Mouse (Mus musculus): ENCODE measurements around the gene Pigv.

Gene Pigv

GRCm38 (mm10) chr4:133671881-133672844 lies at the start of gene Pigv:
Pigv (minus strand) TSS chr4:133672647.
- peak; percentile 96 for DNase-seq

- no peak for DNase-seq
Measured at GRCm38 (mm10) chr4:133719791-133720190, 47.3 kb upstream of the Pigv start.

- no peak for DNase-seq
Measured at GRCm38 (mm10) chr4:133712755-133713154, 40.3 kb upstream of the Pigv start.

- no peak for DNase-seq
Measured at GRCm38 (mm10) chr4:133711307-133712076, 39.0 kb upstream of the Pigv start.

GRCm38 (mm10) chr4:133709395-133709794 lies 36.9 kb upstream of the Pigv start:
- DNase-seq = no peak

DNA sequence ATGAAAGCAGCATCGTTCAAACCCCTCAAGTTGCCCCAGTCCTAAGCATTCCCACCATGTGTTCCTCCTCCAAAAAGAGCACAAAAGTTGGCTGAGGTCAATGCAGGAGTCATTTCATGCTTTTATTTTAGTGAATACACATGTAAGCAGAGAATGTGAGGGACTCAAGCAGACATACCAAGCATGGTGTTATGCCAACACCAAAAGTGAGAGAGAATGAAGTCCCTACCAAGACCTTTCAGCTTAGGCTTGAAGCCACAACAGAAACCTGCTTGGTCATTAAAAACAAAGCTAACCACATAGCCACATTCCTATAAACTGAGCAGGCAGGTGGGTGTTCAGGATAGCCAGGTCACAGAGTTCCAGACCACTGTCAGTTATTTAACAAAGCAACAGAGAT lies 35.0 kb upstream of the Pigv start:
- no peak for DNase-seq

DNA sequence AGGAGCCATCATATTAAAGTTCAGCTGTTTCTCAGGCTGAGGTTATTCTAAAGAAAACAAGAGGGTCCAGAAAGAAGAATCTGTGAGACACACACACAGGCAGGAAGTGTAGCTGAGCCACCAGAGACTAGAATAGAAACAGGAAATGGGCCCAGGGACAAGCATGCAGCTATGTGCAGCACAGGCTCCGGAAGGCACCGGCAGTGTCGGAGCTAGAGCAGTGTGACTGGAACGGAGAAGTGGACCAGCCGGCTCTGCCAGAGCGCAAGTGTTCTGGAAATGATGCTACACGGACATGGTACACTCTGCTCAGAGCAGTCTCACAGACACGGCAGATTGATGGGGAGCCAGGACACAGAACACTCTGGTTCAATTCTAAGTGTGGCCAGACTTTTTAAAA lies 34.5 kb upstream of the Pigv start:
- DNase-seq = peak; percentile 82

- no peak for DNase-seq
Measured at GRCm38 (mm10) chr4:133705062-133705461, 32.6 kb upstream of the Pigv start.

DNA sequence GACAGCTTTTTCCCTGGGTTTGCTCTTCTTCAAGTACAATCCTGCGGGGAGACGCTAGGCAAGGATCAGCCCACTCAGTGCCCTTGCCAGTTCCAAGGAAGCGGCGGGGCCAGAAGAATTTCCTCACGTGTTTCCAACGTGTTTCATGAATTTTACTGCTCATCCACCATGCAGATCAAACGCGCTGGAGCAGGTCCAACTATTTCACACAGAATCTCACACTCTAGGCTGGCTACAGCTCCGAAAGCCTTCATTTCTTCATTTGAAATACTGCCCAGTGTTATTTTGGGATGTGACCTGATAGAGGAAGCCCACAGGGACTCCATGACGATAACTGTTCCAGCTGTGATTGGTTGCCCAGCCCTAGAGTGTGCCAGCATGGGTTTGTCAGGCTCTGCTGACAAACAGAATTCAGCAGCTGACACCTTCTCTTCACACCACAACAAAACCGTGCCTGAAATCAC lies 28.5 kb upstream of the Pigv start:
- no peak for DNase-seq

DNA sequence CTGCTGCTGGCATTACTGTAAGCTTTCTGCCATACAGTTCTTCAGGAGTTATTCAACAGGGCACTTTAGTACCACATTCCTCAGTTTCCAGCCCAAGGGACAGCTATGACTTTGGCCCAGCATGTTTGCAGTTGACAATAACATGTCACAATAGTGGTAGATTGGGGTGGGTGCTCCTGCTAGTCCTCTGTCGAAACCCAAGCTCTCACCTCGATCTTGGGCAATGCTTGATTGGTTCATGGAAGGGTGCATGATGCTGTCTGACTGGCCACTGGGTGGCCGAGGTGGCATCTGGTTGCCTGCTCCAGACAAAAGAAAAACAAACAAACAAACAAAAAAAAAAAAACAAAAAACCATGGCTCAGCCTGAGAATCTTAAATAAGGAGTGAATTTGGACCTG lies 22.9 kb upstream of the Pigv start:
- no peak for DNase-seq

DNA sequence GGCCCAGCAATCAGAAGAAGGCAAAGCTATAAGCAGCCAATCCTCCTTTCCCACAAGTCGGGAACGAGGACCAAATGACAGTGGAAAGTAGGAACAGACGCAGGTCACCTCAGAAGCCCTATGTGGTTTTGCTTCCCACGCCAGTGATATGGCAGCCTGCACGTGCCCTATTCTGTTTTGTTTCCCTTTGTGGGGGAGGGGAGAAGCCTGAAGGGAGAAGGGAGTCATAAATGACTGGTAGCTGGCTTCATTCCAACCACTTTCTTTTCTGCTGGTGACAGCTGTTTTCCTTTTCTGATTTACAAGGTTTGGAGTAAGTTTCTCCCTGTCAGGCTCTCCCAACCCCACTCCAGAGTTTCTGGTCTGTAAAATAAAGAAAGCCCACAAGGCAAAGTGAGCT lies 17.8 kb upstream of the Pigv start:
- DNase-seq = no peak

DNA sequence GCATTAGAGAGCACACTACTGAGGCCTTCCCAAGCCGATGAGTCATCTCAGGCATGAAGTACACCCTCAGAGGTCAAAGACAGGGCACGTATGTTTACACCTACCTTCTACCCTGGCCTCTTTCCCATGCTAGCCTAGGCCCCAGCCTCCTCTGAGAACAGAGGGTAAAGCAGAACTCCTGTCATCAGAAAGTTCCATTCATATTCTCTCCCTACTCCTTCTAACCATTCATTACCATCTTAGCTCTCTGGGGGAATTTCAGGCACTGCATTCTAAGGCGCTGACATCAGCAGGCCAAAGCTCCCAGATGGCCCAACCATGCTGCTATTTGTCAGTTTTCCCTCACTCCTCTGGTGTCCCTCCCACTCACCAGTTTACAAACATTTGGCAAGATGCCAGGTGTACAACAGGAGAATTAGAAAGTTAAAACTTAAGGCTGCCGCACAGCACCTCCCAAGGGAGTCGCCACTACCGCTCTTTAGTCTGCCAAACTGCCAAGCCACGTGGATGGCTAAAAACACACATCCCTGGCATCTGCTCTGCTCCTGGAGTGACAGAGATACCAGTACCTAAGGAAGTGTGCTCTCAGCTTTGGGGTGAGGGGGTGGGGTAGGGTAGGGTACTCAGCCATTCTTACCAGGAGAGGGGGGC lies 16.1 kb upstream of the Pigv start:
- no peak for DNase-seq

- no peak for DNase-seq
Measured at GRCm38 (mm10) chr4:133687126-133687525, 14.7 kb upstream of the Pigv start.

GRCm38 (mm10) chr4:133686512-133686911 lies 14.1 kb upstream of the Pigv start:
- no peak for DNase-seq

- DNase-seq = no peak
Measured at GRCm38 (mm10) chr4:133680206-133680786, 7.8 kb upstream of the Pigv start.

DNA sequence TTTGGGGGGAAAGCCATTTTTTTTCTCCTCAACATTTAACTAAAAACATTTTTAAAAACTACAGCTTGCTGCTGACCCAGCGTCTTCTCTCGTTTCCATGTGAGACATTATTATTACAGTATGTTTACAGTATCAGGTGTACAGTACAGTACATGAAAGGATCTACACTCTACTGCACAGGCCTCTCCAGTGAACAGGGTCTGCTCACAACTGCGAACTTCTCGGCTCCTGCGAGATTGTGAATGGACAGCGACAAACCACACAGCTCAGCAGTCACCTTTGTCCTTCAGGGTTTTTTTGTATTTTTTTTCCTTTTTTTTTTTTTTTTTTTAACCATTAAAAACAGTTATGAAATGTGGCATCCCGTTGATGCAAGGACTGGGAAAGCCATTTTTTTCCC lies 7.2 kb upstream of the Pigv start:
- no peak for DNase-seq

DNA sequence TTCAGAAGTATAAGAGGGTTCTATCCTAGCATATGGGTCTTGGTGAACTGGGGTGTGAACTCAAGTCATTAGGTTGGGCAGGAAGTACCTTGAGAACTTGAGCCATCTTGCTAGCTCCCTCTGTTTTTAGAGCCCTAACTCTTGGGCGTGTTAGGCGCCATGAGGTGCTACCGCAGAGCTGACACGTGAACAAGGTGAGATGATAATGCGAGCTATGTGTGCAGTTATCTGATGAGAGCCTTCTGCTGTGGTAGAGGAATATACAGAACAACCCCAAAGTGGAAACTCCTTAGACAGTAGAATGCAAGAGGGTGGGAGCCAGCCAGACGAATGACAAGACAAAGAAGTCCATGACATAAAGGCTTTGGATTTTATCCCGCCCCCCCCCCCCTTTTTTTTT lies 4.8 kb upstream of the Pigv start:
- DNase-seq = no peak

DNA sequence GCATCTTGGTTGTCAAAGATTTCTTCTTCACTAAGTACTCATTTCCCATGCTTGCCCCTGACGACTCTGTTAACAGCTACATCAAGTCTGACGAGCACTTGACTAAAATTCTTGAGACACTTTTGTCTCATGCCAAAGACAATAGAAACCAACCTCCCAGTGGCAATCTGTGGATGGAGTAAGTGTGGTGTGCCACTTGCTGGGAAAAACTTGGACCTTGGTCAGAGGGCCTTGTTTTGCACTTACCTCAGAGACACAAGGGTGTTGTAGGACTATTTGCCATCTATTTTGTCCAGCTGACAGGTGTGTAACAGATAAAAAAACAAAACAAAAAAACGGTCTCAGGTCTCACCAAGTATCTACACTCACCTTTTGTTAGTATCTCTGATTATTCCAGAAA lies 3.7 kb upstream of the Pigv start:
- DNase-seq = no peak

DNA sequence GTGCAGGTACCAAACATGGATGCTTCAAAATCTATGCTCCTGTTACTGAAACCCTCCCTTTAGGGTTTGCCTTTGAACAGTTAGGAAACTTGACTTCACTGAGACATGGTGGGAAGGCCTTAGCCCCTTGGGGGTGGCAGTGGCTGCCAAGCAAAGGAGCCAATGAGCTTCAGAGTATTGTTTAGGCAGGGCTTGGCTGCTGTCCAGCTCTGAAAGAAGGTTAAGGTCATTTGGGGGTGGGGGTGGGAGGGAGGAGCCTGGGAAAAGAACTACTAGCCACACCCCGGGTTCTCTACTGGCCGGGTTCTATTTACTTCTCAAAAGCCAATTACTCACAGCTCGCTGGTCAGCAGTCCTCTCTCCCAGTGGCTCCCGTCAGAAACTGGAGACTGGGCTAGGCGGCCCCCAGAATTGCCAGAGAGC lies 3.2 kb upstream of the Pigv start:
- no peak for DNase-seq

DNA sequence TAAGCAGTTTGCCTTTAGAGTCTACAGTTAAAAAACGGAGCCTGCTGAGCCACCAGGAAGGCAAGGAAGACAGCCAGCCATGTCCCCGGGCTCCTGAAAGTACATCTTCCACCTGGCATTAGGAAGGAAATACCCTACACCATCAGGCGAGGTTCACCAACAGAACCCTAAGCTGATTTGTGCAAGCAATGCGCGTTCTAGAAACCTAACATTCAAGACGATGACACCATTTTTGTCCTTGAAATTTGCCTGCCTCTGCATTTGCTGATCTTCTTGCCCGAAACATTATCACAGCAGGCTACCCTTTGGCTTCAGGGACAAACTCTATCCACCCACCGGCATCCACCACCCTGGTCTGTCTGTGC lies 1.9 kb upstream of the Pigv start:
- no peak for DNase-seq

DNA sequence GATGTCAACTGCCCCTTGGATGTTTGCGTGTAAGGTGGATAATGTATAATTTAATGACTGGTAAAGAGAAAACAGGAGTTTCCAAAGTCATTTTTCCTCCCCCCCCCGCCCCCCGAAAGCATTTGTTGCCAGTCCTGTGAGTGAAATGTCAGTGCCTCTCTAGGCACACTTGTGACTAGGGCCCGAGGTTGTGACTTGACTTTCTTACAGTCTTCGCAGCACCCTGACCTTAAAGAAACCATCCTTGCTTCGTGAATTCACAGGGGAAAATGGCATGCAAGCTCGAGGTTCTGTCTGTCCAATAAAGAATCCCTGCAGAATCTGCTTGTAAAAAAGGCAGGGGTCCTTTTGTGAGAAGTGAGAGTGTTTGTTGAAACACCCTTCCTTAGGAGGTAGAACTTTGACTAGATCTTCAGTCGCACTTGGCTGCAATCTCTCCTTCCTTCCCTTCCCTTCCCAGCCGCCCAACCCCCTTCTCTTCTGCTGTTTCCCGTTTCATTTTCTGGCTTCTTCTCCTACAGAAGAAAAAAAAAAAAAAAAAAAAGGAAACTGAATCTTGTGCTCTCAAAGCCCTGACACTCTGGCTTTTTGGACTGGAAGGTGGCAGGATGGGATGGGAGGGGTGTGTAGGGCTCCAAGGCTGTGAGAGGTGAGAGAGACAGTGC lies 1.4 kb upstream of the Pigv start:
- peak; percentile 40 for DNase-seq

DNA sequence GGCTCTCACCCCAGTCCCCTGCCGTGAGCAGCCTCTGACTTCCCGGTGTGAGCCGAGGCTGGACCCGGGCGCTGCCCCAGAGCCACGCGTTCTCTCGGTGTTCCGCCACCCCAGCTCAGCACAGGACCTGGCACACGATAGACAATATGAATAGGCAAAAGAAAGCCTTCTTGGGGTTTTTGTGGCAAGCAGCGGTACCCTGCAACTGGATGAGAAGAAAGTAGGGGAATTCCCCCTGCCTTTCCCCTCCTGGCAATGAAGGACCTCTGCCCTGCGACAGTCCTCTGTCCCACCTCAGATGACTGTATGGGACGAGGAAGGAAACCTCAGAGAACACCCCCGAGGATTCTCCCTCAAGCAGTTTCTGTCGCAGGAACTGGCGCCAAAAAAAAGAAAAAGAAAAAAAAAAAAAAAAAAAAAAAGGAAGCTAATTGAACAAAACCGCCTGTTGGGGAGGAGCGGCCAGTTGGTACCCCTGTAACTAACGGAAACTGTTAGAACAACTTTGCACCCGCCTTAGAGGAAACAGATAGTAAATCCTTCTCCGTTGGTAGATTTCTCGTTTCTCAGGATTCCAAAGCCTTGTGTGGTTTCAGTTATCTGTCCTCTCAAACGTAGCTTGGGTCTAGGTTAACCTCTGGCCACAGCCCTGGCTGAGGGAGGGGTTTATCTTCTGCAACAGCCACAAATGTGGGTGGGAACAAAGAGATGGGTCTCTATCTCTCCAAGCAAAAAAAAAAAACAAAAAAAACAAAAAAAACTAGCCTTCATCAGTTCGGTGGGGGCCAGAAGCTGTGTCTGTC lies 599 bp upstream of the Pigv start:
- peak; percentile 52 for DNase-seq
